Mouse (Mus musculus) kidney, adult 9 months (tissue): ENCODE measurements around the gene Gm5615.

Experiments used
- DNase-seq: peaks from one replicate; pipeline ENCODE4 v3.0.0; 2022

Gene Gm5615

GRCm38 (mm10) chr9:36541863-36542262 is at the start of gene Gm5615:
Gene Gm5615 (minus strand): TSS chr9:36541963.
- no peak for DNase-seq

- no peak for DNase-seq
Observed at GRCm38 (mm10) chr9:36582535-36582934, 40.8 kb upstream of the Gm5615 start, which contains the start of gene Gm17689. Gene Gm17689 (minus strand): TSS chr9:36582635.

- DNase-seq: no peak
Observed at GRCm38 (mm10) chr9:36504211-36504610, 37.6 kb downstream of the Gm5615 start.

- no peak for DNase-seq
Observed at GRCm38 (mm10) chr9:36495824-36496223, 45.9 kb downstream of the Gm5615 start.

- no peak for DNase-seq
Observed at GRCm38 (mm10) chr9:36494501-36495220, 47.1 kb downstream of the Gm5615 start.
